Mouse (Mus musculus) cerebellum, adult 2 months (tissue): ENCODE measurements at regions not wholly inside any gene's neighbourhood (a gene's known extent, or its start where the extent isn't known, plus 50 kb on each side); places are given as distances from the start of the nearest gene placed in this dataset.

Experiments
- CTCF ChIP-seq: fragments of 200-500 bp; IDR thresholded peaks from 2 replicates; pipeline ENCODE4 v1.5.1; 2011; ENCODE audit warnings: low read depth, mild to moderate bottlenecking, control low read depth, low read length, moderate library complexity, borderline replicate concordance; ENCODE audit not compliant: insufficient read depth
- POLR2A ChIP-seq: fragments of 200-500 bp; IDR thresholded peaks from 2 replicates; pipeline ENCODE4 v1.6.1; 2011; ENCODE audit warnings: low read length, control low read depth, borderline replicate concordance; ENCODE audit not compliant: insufficient read depth

DNA sequence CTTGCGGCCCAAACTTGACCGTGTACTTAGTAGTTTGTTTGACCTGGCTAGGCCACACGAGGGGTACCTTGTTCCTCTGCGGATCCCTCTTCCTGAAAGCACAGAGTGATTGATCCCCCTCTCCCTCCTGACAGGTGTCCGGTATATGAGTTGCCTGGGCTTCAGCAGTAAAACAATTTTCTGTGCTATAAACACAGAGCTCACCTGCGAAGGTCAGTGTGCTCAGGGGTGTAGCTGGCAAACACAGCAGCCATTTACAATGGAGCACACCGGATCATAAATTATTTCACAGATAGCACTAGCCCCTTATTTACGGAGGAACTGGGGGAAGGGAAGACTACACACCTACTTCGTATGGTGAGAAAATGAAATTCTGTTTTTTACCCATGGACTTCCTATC, 92.5 kb upstream of the Klf4 start:
- TF ChIP-seq CTCF (no peak), POLR2A (no peak)
